ENCODE assay signal across 21 mouse cellular contexts in the genomic region with DNA sequence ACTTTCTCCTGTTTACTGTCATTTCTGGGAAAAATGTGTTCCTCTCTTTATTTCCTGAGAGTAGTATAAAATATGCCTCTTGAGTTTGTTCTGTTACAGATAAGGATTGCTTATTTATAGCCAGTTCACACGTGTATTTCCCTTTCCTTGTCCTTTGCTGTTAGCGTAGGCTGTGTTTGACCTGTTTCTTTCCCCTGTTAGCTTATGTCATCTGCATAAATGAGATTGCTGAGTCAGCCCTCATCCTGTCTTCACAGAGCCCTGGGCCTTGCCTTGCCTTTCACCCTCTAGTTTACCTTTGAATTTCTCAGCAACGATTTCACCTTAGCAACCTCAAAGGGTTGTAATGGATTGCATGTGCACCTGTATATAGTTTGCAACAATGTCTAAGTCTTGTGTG. TPM values are rescaled to one million over a fixed set of nuclear protein-coding genes. Genes with fewer than 3 reads are reported as not detected.
DNase-seq lines count a peak whose midpoint lies in the region; ATAC-seq lines count a peak whose summit lies in the region.
"Had no signal": no experiment of that assay in that cellular context is flagged by ENCODE, and none has a peak within 500 bp of the region (broad histone marks: within the 10 kb centered on the region; RNA-seq: fewer than 3 reads in every experiment).

No protein-coding gene starts in this region.

- no peak for ATAC-seq in heart, embryonic 15.5 days (replicated peaks; ENCODE audit: insufficient number of reproducible peaks, insufficient read depth, low FRiP score, low read depth)
- ATAC-seq in heart, embryonic 12.5 days (ENCODE audit: insufficient number of reproducible peaks, low FRiP score) = no peak
- ATAC-seq in CD4-positive, CD25-positive, alpha-beta regulatory T cell, adult 4 months = peak; percentile 63
- ATAC-seq in inflammation-experienced regulatory T-cells, adult 6 months = peak; percentile 71
- ATAC-seq in hindbrain, embryonic 16.5 days = no peak
- ATAC-seq: hindbrain, postnatal 0 days; midbrain, embryonic 13.5 days had no signal

- H3K27me3 ChIP-seq in heart, embryonic 15.5 days = no peaks in the 10 kb centered on the region
- H3K27me3 ChIP-seq in heart, embryonic 12.5 days (replicated peaks) = no peaks in the 10 kb centered on the region
- no peaks in the 10 kb centered on the region for H3K27me3 ChIP-seq in hindbrain, embryonic 16.5 days (replicated peaks; ENCODE audit: control insufficient read depth, insufficient read depth, low read length)
- H3K27me3 ChIP-seq: kidney, embryonic 15.5 days; midbrain, embryonic 13.5 days; neural tube, embryonic 15.5 days had no signal

- no peaks in the 10 kb centered on the region for H3K36me3 ChIP-seq in heart, embryonic 15.5 days
- H3K36me3 ChIP-seq in heart, embryonic 12.5 days = no peaks in the 10 kb centered on the region
- H3K36me3 ChIP-seq in hindbrain, embryonic 16.5 days (ENCODE audit: control insufficient read depth, insufficient read depth, low read length) = no peaks in the 10 kb centered on the region
- H3K36me3 ChIP-seq: embryonic facial prominence, embryonic 10.5 days; kidney, embryonic 15.5 days; midbrain, embryonic 13.5 days; neural tube, embryonic 15.5 days had no signal

- no peak overlapping the region for H3K9ac ChIP-seq in heart, embryonic 15.5 days
- H3K9ac ChIP-seq in heart, embryonic 12.5 days = no peak overlapping the region
- H3K9ac ChIP-seq in hindbrain, embryonic 16.5 days (ENCODE audit: low read depth, low read length) = no peak overlapping the region
- H3K9ac ChIP-seq: kidney, embryonic 15.5 days; midbrain, embryonic 13.5 days; neural tube, embryonic 15.5 days had no signal

- no peak overlapping the region for H3K4me3 ChIP-seq in heart, embryonic 15.5 days
- H3K4me3 ChIP-seq in heart, embryonic 12.5 days = no peak overlapping the region
- no peak overlapping the region for H3K4me3 ChIP-seq in hindbrain, embryonic 16.5 days (ENCODE audit: low read length)
- H3K4me3 ChIP-seq: embryonic facial prominence, embryonic 10.5 days; erythroblast, embryonic 14.5 days; kidney, embryonic 15.5 days; midbrain, embryonic 13.5 days; neural tube, embryonic 15.5 days had no signal

- no peak overlapping the region for H3K4me2 ChIP-seq in heart, embryonic 15.5 days
- H3K4me2 ChIP-seq in heart, embryonic 12.5 days = no peak overlapping the region
- no peak overlapping the region for H3K4me2 ChIP-seq in hindbrain, embryonic 16.5 days (ENCODE audit: low read length)
- H3K4me2 ChIP-seq: kidney, embryonic 15.5 days; midbrain, embryonic 13.5 days; neural tube, embryonic 15.5 days had no signal

- 29% methylated on average over 3 of the region's 3 CpGs for WGBS in heart, embryonic 15.5 days
- WGBS in heart, embryonic 12.5 days = 28% methylated on average over 3 of the region's 3 CpGs
- WGBS in hindbrain, embryonic 16.5 days = 74% methylated on average over 3 of the region's 3 CpGs

- peak; percentile 36 for DNase-seq in 416B (ENCODE audit: low read depth)
- no peak for DNase-seq in frontal cortex, adult 2 months (ENCODE audit: extremely low spot score in 1 of 2, low spot score in 1 of 2)
- DNase-seq in spleen, postnatal 4 days (ENCODE audit: low spot score in 2 of 2) = no peak
- DNase-seq: adrenal gland, adult 8-10 months; cerebellum, adult 11-12 months; cerebellum, postnatal 36 days; gastrocnemius, postnatal 10 days; layer of hippocampus, postnatal 36 days; lung, adult 2 months had no signal

- 0 out of 2 replicates have a peak overlapping the region, but pooled peaks have one; percentile 83 for H3K27ac ChIP-seq in heart, embryonic 15.5 days
- H3K27ac ChIP-seq in heart, embryonic 12.5 days (ENCODE audit: poor library complexity, severe bottlenecking) = no peak overlapping the region
- H3K27ac ChIP-seq in hindbrain, embryonic 16.5 days (ENCODE audit: low read depth, low read length) = no peak overlapping the region
- H3K27ac ChIP-seq: embryonic facial prominence, embryonic 10.5 days; hindbrain, postnatal 0 days; kidney, embryonic 15.5 days; macrophage; midbrain, embryonic 13.5 days; neural tube, embryonic 15.5 days had no signal

- no peaks in the 10 kb centered on the region for H3K9me3 ChIP-seq in heart, embryonic 15.5 days (replicated peaks)
- H3K9me3 ChIP-seq in heart, embryonic 12.5 days (replicated peaks) = no peaks in the 10 kb centered on the region
- no peaks in the 10 kb centered on the region for H3K9me3 ChIP-seq in hindbrain, embryonic 16.5 days (ENCODE audit: control insufficient read depth, low read length)
- H3K9me3 ChIP-seq: embryonic facial prominence, embryonic 10.5 days; kidney, embryonic 15.5 days; midbrain, embryonic 13.5 days; neural tube, embryonic 15.5 days had no signal

- H3K4me1 ChIP-seq in heart, embryonic 15.5 days (replicated peaks) = peaks cover 78% of the 10 kb centered on the region
- peaks cover 86% of the 10 kb centered on the region for H3K4me1 ChIP-seq in heart, embryonic 12.5 days (replicated peaks)
- H3K4me1 ChIP-seq in hindbrain, embryonic 16.5 days (ENCODE audit: control insufficient read depth, insufficient read depth, low read depth, low read length) = peaks cover 6% of the 10 kb centered on the region; the same call in 1 of the 2 replicates

RNA-seq across cellular contexts. Expression of a gene that starts 32.5 kb away (rescaled TPM):
- polyA plus RNA-seq in heart, embryonic 15.5 days (2015; fragmentation: Nextera tagmentation; extraction: Ambion mirVana) = 42.6 and 49.5 TPM in 2 replicates
- 50.0 and 58.0 TPM in 2 replicates for polyA plus RNA-seq in heart, embryonic 12.5 days (2016; fragmentation: Nextera tagmentation; extraction: Ambion mirVana)
- 10 to 100 TPM; 22.3 to 28.2 TPM for polyA plus RNA-seq in CD4-positive, CD25-positive, alpha-beta regulatory T cell, adult 4 months (2017; shearing (Covaris generic))
- 10 to 100 TPM; 13.0 to 22.8 (median 20.9) TPM for polyA plus RNA-seq in inflammation-experienced regulatory T-cells, adult 6 months (2017; shearing (Covaris generic))
- polyA plus RNA-seq in hindbrain, embryonic 16.5 days (2015; fragmentation: Nextera tagmentation; extraction: Ambion mirVana) = 10.9 and 12.6 TPM in 2 replicates
- polyA plus RNA-seq in frontal cortex, adult 2 months (2012; rRNA removed) = 2.8 and 3.0 TPM in 2 replicates
- polyA plus RNA-seq: erythroblast, embryonic 14.5 days had no signal

Comparison
In these comparisons a context has a peak if more than half of its experiments do, and no peak if none do; other contexts are left out.
1. ATAC-seq: peak in CD4-positive, CD25-positive, alpha-beta regulatory T cell, adult 4 months (single experiment) and inflammation-experienced regulatory T-cells, adult 6 months (single experiment); none in heart, embryonic 15.5 days (single experiment), heart, embryonic 12.5 days (single experiment) and hindbrain, embryonic 16.5 days (single experiment).